Mouse (Mus musculus): Measurements from ENCODE around the gene Cdhr4.

Cdhr4 gene

DNA sequence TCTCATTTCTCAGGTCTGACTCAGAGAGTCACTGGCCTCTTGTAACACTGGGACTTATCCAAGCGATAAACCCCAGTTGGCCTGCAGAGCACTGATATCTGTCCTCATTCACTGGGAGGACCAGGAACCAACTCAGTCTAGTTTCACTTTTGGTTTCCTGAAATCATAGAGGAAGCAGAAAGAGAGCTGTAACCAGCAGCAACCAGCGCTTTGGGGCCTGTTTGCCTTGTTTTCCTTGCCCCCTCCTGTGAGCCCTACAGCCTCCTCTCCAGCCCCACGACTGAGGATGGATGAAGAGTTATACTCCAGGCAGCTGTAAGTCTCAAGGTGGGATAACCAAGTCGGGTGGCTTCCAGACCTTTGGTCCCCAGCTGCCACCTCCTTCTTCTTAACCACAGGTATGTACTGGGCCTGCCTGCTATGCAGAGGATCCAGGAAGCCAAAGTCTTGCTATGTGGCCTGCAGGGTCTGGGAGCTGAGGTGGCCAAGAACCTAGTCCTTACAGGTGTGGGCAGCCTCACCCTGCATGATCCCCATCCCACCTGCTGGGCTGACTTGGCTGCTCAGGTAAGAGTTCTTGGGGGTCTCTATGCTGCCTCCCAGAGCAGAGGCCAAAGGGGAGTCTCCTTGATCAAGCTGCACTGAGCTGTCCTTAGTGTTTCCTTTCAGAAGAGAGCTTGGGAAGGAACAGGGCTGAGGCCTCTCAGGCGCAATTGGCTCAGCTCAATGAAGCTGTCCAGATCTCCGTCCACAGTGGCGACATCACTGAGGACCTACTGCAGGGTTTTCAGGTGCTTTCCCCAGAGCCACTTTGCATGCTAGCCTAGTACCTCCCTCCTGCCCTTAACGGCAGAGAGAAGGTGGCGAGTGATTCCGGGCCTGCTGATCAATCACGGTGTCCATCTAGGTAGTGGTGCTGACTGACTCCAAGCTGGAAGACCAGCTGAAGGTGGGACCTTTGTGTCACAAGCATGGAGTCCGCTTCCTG lies 16.6 kb upstream of the Cdhr4 start, which contains the start of gene Uba7:
Gene Uba7, plus strand, starts transcription at position 107 of the 988 bp plus-strand sequence.
- DNase-seq (ENCODE audit: low read depth, low spot score) = no peak

DNA sequence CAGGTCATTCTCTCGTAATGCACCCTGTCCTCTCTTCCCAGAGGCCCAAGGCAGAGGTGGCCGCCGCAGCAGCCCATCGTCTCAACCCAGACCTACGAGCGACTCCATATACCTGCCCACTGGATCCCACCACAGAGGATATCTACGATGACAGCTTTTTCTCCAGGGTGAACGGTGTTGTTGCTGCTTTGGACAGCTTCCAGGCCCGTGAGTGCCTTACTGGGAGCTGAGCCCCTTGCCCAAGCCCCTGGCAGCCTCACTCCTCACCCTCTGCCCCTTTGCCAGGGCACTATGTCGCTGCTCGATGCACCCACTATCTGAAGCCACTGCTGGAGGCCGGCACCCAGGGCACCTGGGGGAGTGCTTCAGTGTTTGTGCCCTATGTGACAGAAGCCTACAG lies 13.5 kb upstream of the Cdhr4 start:
- DNase-seq (ENCODE audit: low read depth, low spot score) = no peak

DNA sequence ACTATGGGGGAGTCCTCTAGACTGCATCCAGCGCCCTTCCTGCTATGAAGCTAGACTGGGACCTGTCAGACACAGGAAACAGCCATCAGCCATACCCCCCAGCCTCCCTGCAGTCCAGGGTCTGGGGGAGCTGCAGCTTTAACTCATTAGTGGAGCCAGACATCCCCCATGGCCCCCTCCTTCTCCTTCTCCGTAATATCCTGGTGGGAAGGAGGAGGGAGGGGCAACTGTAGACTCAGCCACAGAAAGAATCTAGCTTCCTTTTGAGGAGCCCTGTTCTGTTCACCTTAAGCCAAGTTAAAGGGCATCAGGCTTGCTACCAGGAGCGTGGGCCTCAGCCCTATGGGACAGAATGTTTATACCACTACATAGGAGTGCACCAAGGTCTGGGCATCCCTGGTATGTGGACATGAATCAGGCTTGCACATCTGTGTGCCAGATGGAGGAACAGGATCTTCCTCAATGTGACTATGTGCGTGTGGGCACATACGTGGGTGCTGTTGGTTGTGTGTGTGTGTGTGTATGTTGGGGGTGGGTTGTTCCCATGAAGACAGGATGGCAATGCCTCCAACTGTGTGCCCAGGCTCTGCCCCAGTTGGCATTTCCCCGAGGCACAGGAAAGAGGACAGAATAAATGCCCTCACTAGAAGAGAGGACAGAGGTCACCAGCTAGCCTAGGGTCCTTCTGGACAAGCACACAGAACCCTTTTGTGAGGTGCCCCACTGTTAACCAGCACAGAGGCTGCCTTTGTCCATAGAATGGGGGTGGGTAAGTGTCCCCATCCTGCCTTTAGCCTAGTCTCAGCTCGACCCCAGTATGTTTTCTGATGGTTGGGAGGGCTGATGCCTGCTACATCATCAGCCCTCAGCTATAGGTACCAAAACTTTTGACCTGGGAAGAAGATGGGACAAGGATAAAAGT lies 10.4 kb upstream of the Cdhr4 start:
- peak; percentile 85 for DNase-seq (ENCODE audit: low read depth, low spot score)

DNA sequence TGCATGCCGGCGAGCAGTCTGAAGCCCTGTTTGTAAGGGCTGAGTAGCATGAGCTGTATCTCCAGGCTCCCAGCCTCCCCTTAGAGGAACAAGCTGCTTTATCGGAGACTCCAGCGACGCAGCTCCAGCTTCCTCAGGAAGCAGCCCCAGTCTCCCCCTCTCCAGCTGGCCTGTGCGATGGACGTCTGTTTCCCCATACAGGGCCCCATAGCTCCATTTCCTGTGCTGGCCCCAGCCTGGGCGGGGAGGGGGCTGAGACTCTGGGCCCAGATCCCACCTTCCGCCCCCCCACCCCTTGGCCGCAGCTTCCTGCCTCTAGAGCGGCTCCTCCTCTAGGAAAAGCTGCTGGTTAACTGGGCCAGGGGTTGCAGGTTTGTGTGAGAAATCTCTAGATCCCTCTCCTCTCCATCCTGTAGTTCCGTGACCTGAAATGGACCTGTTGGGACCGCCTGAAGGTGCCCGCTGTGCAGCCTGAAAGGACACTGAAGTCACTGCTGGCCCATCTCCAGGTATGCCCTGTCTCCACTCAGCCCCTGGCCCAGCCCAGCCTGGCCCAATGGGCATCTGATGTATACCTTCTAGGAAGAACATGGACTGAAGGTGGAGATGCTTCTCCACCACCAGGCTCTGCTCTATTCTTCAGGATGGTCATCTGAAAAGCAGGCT lies 9.5 kb upstream of the Cdhr4 start, which contains the start of gene Gm20661:
Gene Gm20661, plus strand, starts transcription at position 378 of the 666 bp plus-strand sequence.
- DNase-seq (ENCODE audit: low read depth, low spot score) = peak; percentile 87

DNA sequence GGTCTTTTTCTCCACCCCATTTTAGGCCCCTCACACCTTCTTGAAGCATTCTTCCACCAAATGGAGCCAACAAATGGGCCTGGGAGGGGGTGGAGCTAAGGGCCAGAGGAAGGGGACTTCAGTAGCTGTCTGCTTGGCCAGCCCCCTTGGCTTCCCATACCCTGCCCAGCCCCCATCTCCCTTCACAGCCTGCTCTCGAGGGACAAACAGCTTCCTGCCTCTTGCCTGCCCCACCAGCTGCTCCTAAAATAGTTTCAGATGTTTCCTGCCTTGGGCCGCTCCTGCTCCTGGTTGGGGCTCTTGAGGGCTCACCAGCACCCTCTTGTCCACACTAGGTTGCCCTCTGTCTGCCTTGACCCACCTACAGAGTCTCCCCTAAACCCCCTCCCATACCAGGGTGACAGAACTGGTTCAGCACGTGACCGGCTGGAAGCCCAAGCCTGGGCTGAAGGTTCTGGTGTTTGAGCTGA lies 8.8 kb upstream of the Cdhr4 start:
- peak; percentile 84 for DNase-seq (ENCODE audit: low read depth, low spot score)

DNA sequence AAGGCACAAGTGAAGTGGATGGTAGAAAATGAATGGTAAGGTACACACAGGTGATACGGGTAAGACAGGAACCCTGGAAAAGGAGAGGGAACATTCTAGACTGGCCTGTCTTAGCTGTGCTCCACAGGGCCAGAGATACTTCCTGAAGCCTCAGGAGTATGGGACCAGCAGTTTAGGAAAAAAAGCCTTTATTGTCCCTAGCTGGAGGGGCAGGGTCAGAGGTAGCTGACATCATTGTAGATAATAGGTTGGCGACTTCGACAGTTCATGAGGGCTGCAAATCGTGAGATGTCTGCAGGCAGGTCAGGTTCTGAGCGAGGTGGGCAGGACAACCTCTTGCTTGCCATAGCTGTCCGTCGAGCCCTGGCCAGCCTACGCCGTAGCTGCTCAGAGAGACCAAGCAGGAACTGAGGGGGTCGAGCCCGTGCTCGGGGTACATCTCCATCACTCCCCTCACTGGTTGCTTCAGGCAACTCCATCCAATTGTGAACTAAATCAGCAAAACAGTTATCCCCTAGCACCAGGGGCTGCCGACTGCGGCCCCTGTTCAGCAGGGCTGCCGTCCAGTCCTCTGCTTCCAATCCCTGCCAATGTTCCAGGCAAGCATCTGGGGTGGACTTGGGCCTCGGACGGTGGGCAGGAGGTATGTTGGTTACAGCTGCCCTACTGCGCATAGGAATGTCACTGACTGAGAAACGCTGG lies 8.1 kb upstream of the Cdhr4 start:
- DNase-seq (ENCODE audit: low read depth, low spot score) = no peak

DNA sequence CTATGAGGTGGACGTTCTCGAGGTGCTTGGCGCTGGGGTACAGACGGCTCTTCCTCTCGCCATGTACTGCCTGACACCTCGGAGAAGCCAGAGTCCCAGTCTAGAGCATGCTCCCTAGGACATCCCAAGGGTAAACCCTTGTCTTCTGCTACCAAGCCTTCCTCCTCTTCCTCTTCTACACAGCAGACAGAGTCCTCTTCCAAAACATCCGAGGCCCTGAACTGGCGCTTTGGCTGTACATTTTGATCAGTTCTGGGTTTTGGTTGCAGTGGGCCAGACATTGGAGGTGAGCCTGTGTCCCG lies 7.6 kb upstream of the Cdhr4 start:
- no peak for DNase-seq (ENCODE audit: low read depth, low spot score)

DNA sequence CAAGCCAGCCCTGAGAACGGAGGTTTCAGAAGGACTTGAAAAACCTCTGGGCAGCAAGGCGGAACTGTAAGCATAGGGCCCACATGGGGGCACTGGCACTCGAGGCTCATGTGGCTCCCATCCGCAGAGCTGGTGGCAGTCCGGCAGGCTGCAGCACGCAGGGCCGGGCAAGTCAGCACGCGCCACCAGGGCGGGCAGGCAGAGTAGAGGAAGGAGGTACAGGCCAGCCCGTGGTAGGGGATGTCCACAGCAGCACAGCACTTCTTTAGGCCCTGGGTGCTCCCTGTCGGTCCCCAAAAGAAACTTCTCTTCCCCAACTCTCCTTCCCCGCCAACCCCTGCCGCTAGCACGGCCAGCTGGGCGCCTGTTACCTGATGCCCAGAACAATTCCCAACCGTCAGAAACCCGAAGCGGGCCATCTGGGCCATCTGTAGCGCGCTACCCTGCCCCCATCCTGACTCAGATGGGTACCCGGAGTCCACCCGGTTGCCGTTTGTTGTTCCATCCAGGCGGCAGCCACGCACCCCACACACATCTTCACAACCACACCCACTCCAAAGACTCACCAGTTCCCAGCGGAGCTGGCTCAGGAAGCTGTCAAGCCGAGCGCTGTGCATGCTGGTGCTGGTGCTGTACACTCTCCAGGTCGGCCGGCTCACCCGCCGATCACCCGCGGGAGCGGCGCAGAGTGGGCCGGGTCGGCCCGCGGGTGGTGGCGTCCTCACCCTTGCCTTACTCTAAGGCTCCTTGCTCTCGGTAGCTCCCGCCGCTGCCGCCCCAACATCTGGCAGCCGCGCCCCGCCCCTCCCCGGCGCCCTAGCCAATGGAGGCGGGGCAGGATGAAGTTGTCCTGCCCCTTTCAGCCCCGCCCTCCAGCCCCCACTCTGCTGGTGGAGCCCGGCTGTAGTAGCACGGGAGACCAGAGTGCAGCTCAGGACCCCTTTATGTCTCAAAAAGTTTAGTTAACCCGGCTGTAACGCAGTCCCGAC lies 6.9 kb upstream of the Cdhr4 start, which contains the start of gene Inka1:
Gene Inka1, minus strand, starts transcription at position 749 of the 989 bp plus-strand sequence.
- peak; percentile 83 for DNase-seq (ENCODE audit: low read depth, low spot score)

DNA sequence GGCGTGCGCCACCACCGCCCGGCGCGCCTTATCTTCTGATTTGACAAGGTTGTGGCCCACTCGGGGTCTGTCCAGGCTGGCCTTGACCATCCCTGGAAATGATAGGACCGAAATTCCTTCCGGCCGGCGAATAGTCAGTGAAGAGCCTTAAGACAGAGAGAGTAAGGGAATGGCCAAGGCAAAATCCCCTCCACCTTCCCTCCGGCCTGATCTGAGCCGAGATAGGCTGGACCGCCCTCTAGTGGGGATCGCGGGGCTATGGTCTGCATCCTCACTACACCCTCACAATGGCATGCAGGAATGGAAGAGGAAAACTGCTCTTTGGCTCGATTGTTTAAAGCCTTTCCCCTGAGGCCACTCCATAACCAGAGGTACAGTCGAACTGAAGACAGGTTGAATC lies 5.9 kb upstream of the Cdhr4 start:
- DNase-seq (ENCODE audit: low read depth, low spot score) = peak; percentile 89

DNA sequence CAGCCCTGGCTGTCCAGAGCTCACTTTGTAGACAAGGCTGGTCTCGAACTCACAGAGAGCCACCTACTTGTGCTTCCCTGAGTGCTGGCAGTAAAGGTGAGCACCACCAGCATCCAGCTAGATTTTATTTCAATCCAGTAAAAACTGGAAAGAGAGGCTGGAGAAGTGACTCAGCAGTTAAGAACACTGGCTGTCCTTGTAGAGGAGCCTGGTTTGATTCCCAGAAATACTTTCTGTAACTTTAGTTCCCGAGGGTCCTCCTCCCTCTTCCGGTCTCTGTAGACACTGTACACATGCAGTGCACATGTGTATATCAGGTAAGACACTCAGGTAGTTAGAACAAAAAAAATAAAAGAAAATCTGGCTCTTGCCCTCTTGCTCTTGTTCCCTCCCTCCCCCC lies 4.3 kb upstream of the Cdhr4 start:
- no peak for DNase-seq (ENCODE audit: low read depth, low spot score)

DNA sequence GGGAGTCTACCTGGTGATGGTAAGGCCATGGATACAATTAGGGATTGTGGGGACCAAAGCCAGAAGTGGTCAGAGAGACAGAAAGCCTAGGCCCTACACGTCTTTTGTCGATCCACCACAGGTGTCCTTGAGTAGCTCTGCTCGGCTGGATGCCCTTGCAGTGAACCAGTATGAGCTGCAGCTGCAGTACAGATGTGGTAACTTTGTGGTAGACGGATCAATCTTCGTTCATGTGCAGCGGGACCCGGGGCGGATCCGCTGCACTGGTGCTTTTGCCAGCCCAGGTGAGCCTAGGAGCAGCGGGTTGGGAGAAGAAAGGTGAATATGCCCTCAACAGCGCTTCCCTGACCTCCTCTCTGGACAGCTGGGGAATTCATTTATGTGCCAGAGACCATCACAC lies 716 bp downstream of the Cdhr4 start:
- no peak for DNase-seq (ENCODE audit: low read depth, low spot score)

DNA sequence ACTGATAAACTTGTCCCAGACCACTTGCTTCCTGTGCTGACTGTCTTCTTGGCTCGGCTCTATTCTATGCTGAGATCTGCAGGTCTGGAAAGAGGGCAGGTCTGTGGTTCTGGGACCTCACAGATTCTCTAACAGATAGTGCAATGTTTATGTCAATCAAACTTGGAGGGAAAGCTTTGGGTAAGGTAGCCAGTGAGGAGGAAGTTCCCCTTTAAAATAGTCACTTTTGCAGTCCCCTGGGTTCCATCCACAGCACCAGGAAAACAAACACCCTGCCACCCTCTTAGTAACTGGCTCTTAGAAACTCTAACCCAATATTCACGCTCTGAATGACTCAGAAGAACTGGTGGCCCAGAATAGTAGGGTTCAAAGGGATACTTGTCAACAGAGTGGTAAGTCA lies 2.2 kb downstream of the Cdhr4 start:
- no peak for DNase-seq (ENCODE audit: low read depth, low spot score)

DNA sequence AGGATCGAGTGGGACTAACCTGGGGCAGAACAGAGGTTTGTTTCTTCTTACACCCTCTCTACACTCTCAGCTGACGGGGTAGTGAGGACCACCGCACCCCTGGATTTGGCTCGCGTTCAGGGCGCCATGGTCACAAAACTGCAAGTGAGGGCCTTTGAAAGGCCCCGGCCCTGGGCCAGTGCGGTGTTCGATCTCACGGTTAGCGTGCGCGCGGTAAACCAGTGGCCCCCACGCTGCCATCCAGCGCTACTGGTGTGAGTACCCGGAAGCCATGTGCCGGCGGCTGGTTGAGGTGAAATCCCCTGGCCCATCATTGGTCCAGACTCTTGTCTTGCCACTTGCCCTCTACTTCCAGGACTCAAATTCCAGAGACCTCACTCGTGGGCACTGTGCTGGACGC lies 3.2 kb downstream of the Cdhr4 start:
- DNase-seq (ENCODE audit: low read depth, low spot score) = no peak

DNA sequence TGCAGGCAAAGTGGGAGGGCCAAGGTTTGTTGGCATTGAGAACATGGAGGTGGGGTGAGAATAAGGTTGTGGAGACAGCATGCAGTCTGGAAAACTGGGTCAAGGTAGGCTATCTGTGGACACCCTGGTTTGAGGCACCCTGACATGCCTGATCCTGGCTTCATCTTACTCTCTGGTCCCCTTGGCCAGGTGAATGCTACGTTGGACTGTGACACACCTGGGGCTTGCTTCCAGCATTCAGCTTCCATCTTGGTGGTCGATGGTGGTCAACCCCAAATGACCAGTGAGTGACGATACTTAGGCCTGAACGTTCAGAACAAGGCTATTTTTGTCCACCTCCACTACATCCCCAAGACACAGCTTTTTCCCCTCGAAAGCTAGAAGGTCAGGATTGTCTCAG lies 3.8 kb downstream of the Cdhr4 start, which contains the start of gene Gm20662:
Gene Gm20662, plus strand, starts transcription at position 301 of the 400 bp plus-strand sequence.
- no peak for DNase-seq (ENCODE audit: low read depth, low spot score)

DNA sequence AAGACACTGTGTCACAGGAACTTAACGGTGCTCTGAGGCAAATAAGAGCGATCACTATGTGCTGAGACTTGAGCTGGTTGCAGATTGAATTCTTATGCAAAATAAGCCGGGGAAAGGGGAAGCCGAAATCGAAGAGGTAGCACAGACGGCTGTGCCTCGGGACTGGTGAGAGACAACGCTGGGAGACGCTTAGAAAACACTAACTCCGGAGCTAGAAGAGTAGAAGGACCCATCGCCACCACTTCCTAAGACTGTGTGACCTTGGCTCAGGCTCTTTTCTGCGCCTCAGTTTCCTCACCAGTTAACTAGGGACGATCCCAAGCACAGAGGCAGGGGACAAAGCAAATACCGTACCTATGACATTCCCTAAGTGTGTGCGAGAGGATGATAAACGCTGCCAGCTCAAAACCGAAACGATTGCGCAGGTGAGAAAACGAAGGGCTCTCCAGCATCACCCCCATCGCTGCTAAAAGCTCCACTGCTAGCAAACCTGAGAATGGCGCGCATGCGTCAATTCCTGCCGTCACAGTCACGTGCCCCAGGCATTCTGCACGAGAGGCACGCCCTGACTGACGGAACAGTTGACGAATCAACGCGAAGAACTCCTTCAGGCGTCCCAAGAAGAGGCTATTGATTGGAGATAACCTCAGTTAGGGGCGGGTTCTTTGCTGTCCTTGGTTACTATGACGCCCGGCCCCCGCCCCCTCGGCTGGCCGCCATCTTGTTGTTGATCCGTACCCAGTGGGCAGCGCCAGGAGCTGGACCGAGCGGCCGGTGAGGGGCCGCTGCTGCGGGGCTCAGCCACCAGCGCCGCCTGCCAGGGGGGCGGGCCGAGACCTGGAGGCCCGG lies 9.8 kb downstream of the Cdhr4 start, which contains the start of gene Ip6k1:
Gene Ip6k1, plus strand, starts transcription at position 580 of the 849 bp plus-strand sequence.
- DNase-seq (ENCODE audit: low read depth, low spot score) = peak; percentile 100

DNA sequence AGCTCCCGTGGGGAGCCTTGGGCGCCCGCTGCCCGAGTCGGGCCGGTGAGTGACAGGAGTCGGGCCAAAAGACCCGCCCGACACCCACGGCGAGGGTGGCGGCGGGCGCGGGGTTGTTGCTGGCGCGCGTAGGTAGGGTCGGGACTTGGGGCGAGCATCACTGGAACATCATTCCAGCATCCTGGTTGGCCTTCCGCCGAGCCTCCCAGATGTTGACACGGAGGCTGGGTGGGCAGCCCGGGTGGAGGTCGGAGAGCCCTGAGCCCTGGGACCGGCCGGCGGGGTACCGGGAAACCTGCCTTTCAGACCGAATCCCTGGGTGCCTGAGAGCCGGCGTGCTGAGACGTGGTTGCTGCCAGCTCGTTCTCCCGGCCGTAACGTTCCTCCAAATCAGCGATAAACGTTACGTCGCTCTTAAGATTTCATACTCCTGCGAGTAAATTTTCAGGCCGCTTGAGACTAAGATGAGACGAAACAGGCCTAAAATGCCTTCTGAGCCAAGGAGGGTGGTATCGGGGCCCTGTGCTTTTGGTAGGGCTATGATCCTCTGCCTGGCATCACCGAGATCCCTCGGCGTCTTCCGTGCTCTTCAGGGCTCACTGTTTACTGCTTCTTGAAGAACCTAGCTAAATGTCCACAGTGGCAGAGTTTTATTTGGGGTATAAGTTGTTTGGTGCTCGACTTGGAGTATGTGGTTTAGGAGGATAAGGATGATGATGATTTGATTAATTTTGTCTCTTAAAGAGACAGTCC lies 10.7 kb downstream of the Cdhr4 start:
- DNase-seq (ENCODE audit: low read depth, low spot score) = no peak

DNA sequence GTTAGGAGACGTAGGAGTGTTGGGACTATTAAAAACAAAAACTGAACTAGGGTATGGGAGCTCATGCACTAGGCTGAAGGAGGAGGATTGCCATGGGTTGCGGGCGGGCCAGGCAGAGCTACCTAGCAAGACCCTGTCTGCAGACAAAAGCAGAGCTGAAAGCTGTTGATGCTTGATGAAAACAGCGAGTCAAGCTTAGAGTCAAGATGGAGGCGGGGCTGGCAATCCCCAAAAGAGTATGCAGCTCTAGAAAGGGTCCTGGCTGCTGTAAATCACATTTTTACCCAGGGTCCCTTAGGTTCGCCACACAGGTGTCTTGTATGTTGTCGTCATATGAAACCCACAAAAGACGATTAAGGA lies 11.2 kb downstream of the Cdhr4 start:
- DNase-seq (ENCODE audit: low read depth, low spot score) = no peak

DNA sequence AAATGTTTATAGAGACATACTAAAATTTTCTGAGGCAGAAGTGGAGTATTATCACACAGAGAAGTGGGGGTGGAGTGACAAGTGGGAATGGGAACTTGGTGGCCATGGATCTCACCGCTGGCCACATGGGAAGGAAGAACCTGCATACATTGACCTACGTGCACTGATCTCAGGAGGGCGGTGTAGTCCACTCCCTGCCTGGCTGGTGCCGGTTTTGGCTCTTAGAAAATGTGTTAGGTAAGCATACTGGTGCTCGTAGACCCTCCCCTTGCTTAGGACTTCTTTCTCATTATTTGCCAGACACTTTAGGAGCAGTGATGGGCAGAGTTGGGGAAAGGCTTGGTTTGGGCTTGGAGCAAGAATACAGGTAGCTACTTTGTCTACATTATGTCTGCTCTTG lies 15.7 kb downstream of the Cdhr4 start:
- no peak for DNase-seq (ENCODE audit: low read depth, low spot score)

Measured in mesoderm, embryonic 11.5 days (tissue).